Mouse (Mus musculus) cortical plate, adult 2 months (tissue): ENCODE measurements around the gene Slc22a1.

Source experiments
- CTCF ChIP-seq: fragments of 200-500 bp; IDR thresholded peaks from 2 replicates; pipeline ENCODE4 v1.5.1; 2011; ENCODE audit warnings: mild to moderate bottlenecking, control low read depth, low read length; ENCODE audit not compliant: insufficient read depth; ENCODE audit errors: extremely low read depth
- POLR2A ChIP-seq: fragments of 200-500 bp; IDR thresholded peaks from 2 replicates; pipeline ENCODE4 v1.6.1; 2011; ENCODE audit warnings: mild to moderate bottlenecking, low read length, control low read depth; ENCODE audit not compliant: insufficient read depth; ENCODE audit errors: extremely low read depth

DNA sequence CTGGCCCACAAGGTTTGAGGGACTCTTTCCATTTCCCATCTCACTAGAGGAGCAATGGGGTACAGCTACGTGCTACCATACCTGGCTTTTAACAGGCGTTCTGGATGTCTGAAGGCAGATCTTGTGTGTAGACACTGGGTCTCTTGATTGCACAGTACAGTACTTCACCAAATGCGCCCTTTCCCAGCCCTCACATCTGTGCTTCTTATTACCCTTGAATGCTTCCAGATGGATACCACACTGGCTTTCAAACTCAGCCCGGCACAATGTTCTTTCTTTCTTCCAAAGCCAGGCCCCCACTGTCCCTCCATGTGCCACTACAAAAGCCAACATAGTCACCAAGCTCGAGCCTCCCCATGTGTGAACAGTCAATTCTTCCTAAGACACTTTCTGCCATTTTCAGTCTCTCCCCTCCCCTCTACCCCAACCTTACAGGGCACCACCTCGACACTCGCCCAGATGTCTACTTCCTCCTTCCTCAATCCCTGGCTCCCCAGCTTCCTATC is 3.3 kb downstream of the Slc22a1 start:
- TF ChIP-seq CTCF (no peak), POLR2A (no peak)
